In the genomic region with DNA sequence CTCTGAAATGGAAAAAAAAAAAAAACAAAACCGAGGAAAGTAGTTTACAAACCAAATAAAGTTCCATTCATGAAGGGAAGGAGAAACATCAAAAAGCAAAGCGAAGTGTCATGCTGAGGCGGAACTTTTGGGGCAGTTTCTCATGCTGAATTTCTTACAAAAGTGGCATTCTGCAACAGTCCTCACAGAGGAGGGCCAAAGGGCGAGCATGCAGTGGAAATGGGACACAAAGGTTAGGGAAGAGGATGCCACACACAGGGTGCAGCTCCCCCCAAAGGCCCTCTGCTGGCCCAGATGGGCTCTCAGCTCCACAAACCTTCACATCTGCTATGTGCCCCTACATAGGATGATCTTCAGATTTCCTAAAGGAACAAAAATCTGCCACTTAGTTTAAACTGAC, we compare ENCODE assay signal across 26 mouse cellular contexts. TPM values are rescaled to one million over a fixed set of nuclear protein-coding genes. Genes with fewer than 3 reads are reported as not detected.
"Had no signal": no experiment of that assay in that cellular context is flagged by ENCODE, and none has a peak within 500 bp of the region (broad histone marks: within the 10 kb centered on the region; RNA-seq: fewer than 3 reads in every experiment).

No protein-coding gene starts in this region.

- H3K4me2 ChIP-seq: limb, embryonic 12.5 days; limb, embryonic 15.5 days; liver, embryonic 13.5 days; midbrain, embryonic 13.5 days; neural tube, embryonic 13.5 days; stomach, embryonic 15.5 days had no signal

- ATAC-seq: intestine, postnatal 0 days; midbrain, embryonic 13.5 days; midbrain, embryonic 16.5 days had no signal

- H3K27ac ChIP-seq: limb, embryonic 12.5 days; limb, embryonic 15.5 days; liver, embryonic 13.5 days; midbrain, embryonic 10.5 days; midbrain, embryonic 13.5 days; neural tube, embryonic 13.5 days; stomach, embryonic 15.5 days had no signal

- H3K9me3 ChIP-seq: limb, embryonic 12.5 days; limb, embryonic 15.5 days; liver, embryonic 13.5 days; megakaryocyte, embryonic 14.5 days; midbrain, embryonic 10.5 days; midbrain, embryonic 13.5 days; neural tube, embryonic 13.5 days; stomach, embryonic 15.5 days had no signal

- H3K9ac ChIP-seq: limb, embryonic 12.5 days; limb, embryonic 15.5 days; liver, embryonic 13.5 days; midbrain, embryonic 13.5 days; neural tube, embryonic 13.5 days; stomach, embryonic 15.5 days had no signal

- H3K27me3 ChIP-seq: limb, embryonic 12.5 days; limb, embryonic 15.5 days; liver, embryonic 13.5 days; midbrain, embryonic 13.5 days; neural tube, embryonic 13.5 days; stomach, embryonic 15.5 days had no signal

- DNase-seq: kidney, postnatal 14 days; left cerebral cortex, postnatal 4 days; liver, embryonic 13.5 days; lung, adult 2 months; lung, postnatal 36 days; retina, postnatal 1 day; right cerebral cortex, postnatal 25 days; spleen, adult 18-20 months; thymus, postnatal 25 days had no signal

- H3K36me3 ChIP-seq: liver, embryonic 13.5 days; stomach, embryonic 15.5 days had no signal

- H3K4me3 ChIP-seq: limb, embryonic 12.5 days; limb, embryonic 15.5 days; liver, embryonic 13.5 days; megakaryocyte, embryonic 14.5 days; midbrain, embryonic 10.5 days; midbrain, embryonic 13.5 days; myocyte; neural tube, embryonic 13.5 days; stomach, embryonic 15.5 days had no signal

RNA-seq across cellular contexts. Expression of a gene that starts 2.7 kb away (rescaled TPM):
- total RNA-seq: neutrophil, adult 5-6 weeks had no signal

RNA-seq across cellular contexts. Expression of a gene that starts 2.7 kb away (rescaled TPM):
- total RNA-seq: left cerebral cortex, postnatal 14 days; monocyte, adult 5-6 weeks; neutrophil, adult 5-6 weeks had no signal
- polyA plus RNA-seq: limb, embryonic 15.5 days had no signal

RNA-seq across cellular contexts. Expression of a gene that starts 7.6 kb away (rescaled TPM):
- total RNA-seq: left cerebral cortex, postnatal 14 days; left cerebral cortex, postnatal 4 days; monocyte, adult 5-6 weeks; neutrophil, adult 5-6 weeks had no signal
- polyA plus RNA-seq: intestine, embryonic 14.5 days; intestine, postnatal 0 days; limb, embryonic 12.5 days; limb, embryonic 15.5 days; liver, embryonic 13.5 days; liver, embryonic 16.5 days; midbrain, embryonic 13.5 days; myocyte; neural tube, embryonic 13.5 days; stomach, embryonic 15.5 days had no signal

RNA-seq across cellular contexts. Expression of a gene that starts 24.8 kb away (rescaled TPM):
- total RNA-seq: monocyte, adult 5-6 weeks had no signal

RNA-seq across cellular contexts. Expression of a gene that starts 53.3 kb away (rescaled TPM):
- total RNA-seq: monocyte, adult 5-6 weeks; neutrophil, adult 5-6 weeks had no signal
- polyA plus RNA-seq: kidney, embryonic 14.5 days; limb, embryonic 12.5 days; liver, embryonic 13.5 days; liver, embryonic 16.5 days; lung, embryonic 16.5 days; midbrain, embryonic 13.5 days; myocyte; neural tube, embryonic 13.5 days had no signal
